Mouse (Mus musculus) midbrain, embryonic 14.5 days (tissue): ENCODE measurements around the gene Ccpg1os. TPM values are rescaled to one million over a fixed set of nuclear protein-coding genes. Genes with fewer than 3 reads are reported as not detected.

ENCODE experiments used
- ATAC-seq: fragments of 200-750 bp; cut with Nextera tagmentation; 2 replicates; pipeline ENCODE4 v1.8.0; 2017; ENCODE audit warnings: moderate number of reproducible peaks, moderate library complexity; ENCODE audit not compliant: low FRiP score, low TSS enrichment
- DNase-seq: peaks from one replicate; pipeline ENCODE4 v3.0.0-alpha.2; 2015
- H3K27ac ChIP-seq: fragments of 300-500 bp; sonication (generic); replicated peaks from 2 replicates; pipeline ENCODE4 v1.5.1; 2014; ENCODE audit warnings: mild to moderate bottlenecking, low read depth, low read length, moderate library complexity
- H3K27me3 ChIP-seq: fragments of 300-500 bp; sonication (generic); 2 replicates; pipeline ENCODE4 v1.6.1; 2014; ENCODE audit warnings: low read length, control low read depth, mixed read lengths; ENCODE audit not compliant: control insufficient read depth, insufficient read depth
- H3K36me3 ChIP-seq: fragments of 300-500 bp; sonication (generic); 2 replicates; pipeline ENCODE4 v1.6.1; 2014; ENCODE audit warnings: low read length, control low read depth; ENCODE audit not compliant: control insufficient read depth, insufficient read depth
- H3K4me1 ChIP-seq: fragments of 300-500 bp; sonication (generic); 2 replicates; pipeline ENCODE4 v1.6.1; 2014; ENCODE audit warnings: mild to moderate bottlenecking, antibody characterized with exemption, low read length, control low read depth; ENCODE audit not compliant: control insufficient read depth, insufficient read depth
- H3K4me2 ChIP-seq: fragments of 300-500 bp; sonication (generic); 2 replicates; pipeline ENCODE4 v1.6.1; 2014; ENCODE audit warnings: mild to moderate bottlenecking, low read length, moderate library complexity
- H3K4me3 ChIP-seq: fragments of 300-500 bp; sonication (generic); replicated peaks from 2 replicates; pipeline ENCODE4 v1.5.1; 2014; ENCODE audit warnings: low read depth, low read length
- H3K9ac ChIP-seq: fragments of 300-500 bp; sonication (generic); replicated peaks from 2 replicates; pipeline ENCODE4 v1.6.1; 2014; ENCODE audit warnings: mild to moderate bottlenecking, low read length, moderate library complexity
- H3K9me3 ChIP-seq: fragments of 300-500 bp; sonication (generic); 2 replicates; pipeline ENCODE4 v1.6.1; 2016; ENCODE audit warnings: low read length, control low read depth, mixed read lengths; ENCODE audit not compliant: control insufficient read depth
- WGBS: fragments of 180-500 bp; shearing (Covaris S2); extraction: QIAGEN DNeasy Blood & Tissue Kit; methylation state at CpG from one replicate; pipeline ENCODE4 v1.1.7; 2014; 5-methylcytosine and 5-hydroxymethylcytosine counted together
- microRNA-seq: library from miRNA; unstranded; fragments of <30 nt; microRNA quantifications from one replicate; pipeline ENCODE4, GENCODE M21; 2016
- polyA plus RNA-seq: library from polyadenylated mRNA; unstranded; fragments of >200 nt; fragmentation: Nextera tagmentation; extraction: Ambion mirVana; gene quantifications from 2 replicates; pipeline ENCODE4 v1.2.1, GENCODE M21; 2014

Ccpg1os gene
- polyA plus RNA-seq, 1 experiment from 2014 or later, result 20.8 TPM

- WGBS, result 76% methylated on average over 7 of the region's 7 CpGs
- H3K27me3 ChIP-seq, result no peaks in the 10 kb centered on the region
- H3K4me3 ChIP-seq, result no peak overlapping the region
- peaks cover 23% of the 10 kb centered on the region for H3K36me3 ChIP-seq
- ATAC-seq (no peak), DNase-seq (no peak)
- H3K9ac ChIP-seq, result no peak overlapping the region
- H3K9me3 ChIP-seq, result no peaks in the 10 kb centered on the region
- no peak overlapping the region for H3K4me2 ChIP-seq
- no peak overlapping the region for H3K27ac ChIP-seq
- no peaks in the 10 kb centered on the region for H3K4me1 ChIP-seq
Observed at GRCm38 (mm10) chr9:72949572-72949971, 35.6 kb downstream of the Ccpg1os start.

DNA sequence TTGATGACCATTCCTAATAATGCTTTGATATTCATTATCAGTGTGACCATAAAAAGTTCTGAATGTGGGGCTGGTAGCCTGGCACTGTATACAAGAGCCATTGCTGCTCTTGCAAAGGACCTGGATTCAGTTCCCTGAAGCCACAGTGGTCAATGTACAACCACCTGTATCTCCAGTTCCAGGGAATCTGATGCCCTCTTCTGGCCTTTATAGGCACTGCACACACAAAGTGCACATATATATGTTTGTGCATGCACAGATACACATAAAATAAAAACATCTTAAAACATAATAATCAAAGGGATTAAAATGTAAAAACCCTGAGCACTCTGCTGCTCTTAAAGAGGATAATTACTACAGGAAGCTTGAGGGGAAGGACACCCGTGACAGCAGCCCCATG lies 38.2 kb downstream of the Ccpg1os start:
- ATAC-seq (no peak), DNase-seq (no peak)
- no peak overlapping the region for H3K4me3 ChIP-seq
- peaks cover 24% of the 10 kb centered on the region for H3K36me3 ChIP-seq
- H3K9ac ChIP-seq, result no peak overlapping the region
- H3K27ac ChIP-seq, result no peak overlapping the region
- H3K4me1 ChIP-seq, result no peaks in the 10 kb centered on the region
- 97% methylated on average over 1 of the region's 1 CpGs for WGBS
- H3K9me3 ChIP-seq, result no peaks in the 10 kb centered on the region
- no peaks in the 10 kb centered on the region for H3K27me3 ChIP-seq
- no peak overlapping the region for H3K4me2 ChIP-seq

DNA sequence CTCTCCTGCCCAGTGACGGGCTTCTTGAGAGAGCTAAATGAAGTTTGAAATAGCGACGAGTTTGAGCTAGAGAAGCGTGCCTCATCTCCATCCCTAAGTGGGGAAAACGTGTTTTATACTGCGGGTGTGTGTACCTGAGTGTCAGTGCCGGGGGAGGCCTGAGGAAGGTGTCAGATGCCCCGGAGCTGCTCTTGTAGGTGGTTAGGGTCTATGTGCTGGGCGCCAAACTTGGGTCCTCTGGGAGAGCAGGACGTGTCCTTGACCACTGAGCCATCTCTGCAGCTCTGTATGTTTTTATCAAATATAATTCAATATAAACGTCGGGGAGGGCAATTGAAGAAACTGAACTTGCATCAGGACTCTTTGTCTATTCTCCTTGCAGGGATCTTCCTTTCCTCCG lies 40.9 kb downstream of the Ccpg1os start:
- WGBS, result 91% methylated on average over 13 of the region's 13 CpGs
- no peaks in the 10 kb centered on the region for H3K4me1 ChIP-seq
- no peak overlapping the region for H3K4me2 ChIP-seq
- ATAC-seq, result no peak
- H3K4me3 ChIP-seq, result no peak overlapping the region
- H3K27ac ChIP-seq, result no peak overlapping the region
- no peak overlapping the region for H3K9ac ChIP-seq
- DNase-seq, result no peak
- H3K9me3 ChIP-seq, result no peaks in the 10 kb centered on the region
- H3K27me3 ChIP-seq, result no peaks in the 10 kb centered on the region
- H3K36me3 ChIP-seq, result peaks cover 24% of the 10 kb centered on the region

DNA sequence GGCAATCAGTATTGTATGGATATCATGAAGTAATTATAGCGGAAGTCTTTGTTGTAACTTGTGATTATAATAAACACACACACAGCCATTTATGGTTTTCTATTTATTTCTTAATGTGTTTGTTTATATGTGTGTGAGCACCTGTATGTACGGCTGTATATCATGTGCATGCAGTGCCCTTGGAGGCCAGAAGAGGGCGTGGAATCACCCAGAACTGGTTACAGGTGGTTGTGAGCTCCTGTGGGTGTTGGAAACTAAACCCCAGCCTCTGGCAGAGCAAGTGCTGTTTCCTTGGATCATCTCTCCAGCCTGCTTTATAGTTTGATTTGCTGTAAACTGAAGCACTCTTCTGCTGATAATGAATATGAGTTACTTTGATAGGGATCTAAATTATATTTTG lies 41.8 kb downstream of the Ccpg1os start:
- Histone ChIP-seq H3K4me2 (no peak overlapping the region), H3K36me3 (peaks cover 24% of the 10 kb centered on the region), H3K27ac (no peak overlapping the region), H3K9me3 (no peaks in the 10 kb centered on the region), H3K27me3 (no peaks in the 10 kb centered on the region), H3K9ac (no peak overlapping the region), H3K4me1 (no peaks in the 10 kb centered on the region), H3K4me3 (no peak overlapping the region)
- WGBS, result 61% methylated on average over 3 of the region's 3 CpGs
- ATAC-seq (no peak), DNase-seq (no peak)

GRCm38 (mm10) chr9:72936301-72936700 lies 48.9 kb downstream of the Ccpg1os start:
- no peak overlapping the region for H3K4me3 ChIP-seq
- H3K36me3 ChIP-seq, result no peaks in the 10 kb centered on the region
- H3K4me2 ChIP-seq, result no peak overlapping the region
- WGBS, result 80% methylated on average over 2 of the region's 2 CpGs
- DNase-seq (no peak), ATAC-seq (no peak)
- no peak overlapping the region for H3K9ac ChIP-seq
- no peak overlapping the region for H3K27ac ChIP-seq
- H3K4me1 ChIP-seq, result no peaks in the 10 kb centered on the region
- no peaks in the 10 kb centered on the region for H3K27me3 ChIP-seq
- no peaks in the 10 kb centered on the region for H3K9me3 ChIP-seq

DNA sequence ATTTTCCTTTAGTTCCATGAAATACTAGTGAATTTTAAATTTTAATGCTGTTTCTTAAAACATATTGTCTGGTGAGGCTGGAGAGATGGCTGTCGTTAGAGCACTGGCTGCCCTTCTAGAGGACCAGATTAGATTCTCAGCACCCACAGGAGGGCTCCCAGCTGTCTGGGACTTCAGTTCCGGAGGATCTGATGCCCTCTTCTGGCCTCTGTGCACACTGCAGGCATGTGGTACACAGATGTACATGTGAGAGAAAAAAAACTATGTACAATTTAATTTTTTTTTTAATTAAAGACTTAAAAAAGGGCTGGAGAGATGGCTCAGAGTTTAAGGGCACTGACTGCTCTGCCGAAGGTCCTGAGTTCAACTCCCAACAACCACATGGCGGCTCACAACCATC lies 49.9 kb downstream of the Ccpg1os start:
- WGBS, result 88% methylated on average over 4 of the region's 4 CpGs
- no peak overlapping the region for H3K4me2 ChIP-seq

GRCm38 (mm10) chr9:72931166-72931790 lies 53.9 kb downstream of the Ccpg1os start:
- Histone ChIP-seq H3K9me3 (no peaks in the 10 kb centered on the region), H3K27ac (no peak overlapping the region), H3K4me3 (no peak overlapping the region), H3K36me3 (no peaks in the 10 kb centered on the region), H3K4me1 (peaks cover 6% of the 10 kb centered on the region), H3K9ac (no peak overlapping the region), H3K27me3 (no peaks in the 10 kb centered on the region), H3K4me2 (no peak overlapping the region)
- no peak for DNase-seq
- ATAC-seq, result no peak
- 83% methylated on average over 13 of the region's 13 CpGs for WGBS

More for the DNA sequence above, 49.9 kb downstream of the Ccpg1os start:
- ATAC-seq (no peak), DNase-seq (no peak)
- no peaks in the 10 kb centered on the region for H3K9me3 ChIP-seq
- no peaks in the 10 kb centered on the region for H3K27me3 ChIP-seq
- H3K4me3 ChIP-seq, result no peak overlapping the region
- H3K4me1 ChIP-seq, result no peaks in the 10 kb centered on the region
- H3K27ac ChIP-seq, result no peak overlapping the region
- no peak overlapping the region for H3K9ac ChIP-seq
- H3K36me3 ChIP-seq, result no peaks in the 10 kb centered on the region

Small RNA genes within 50 kb of the gene (microRNA-seq; reads per million reads assigned to microRNA genes)
- not detected for gene Gm27353

Other genes with a start within 250 kb of the Ccpg1os start
- gene Prtg, start 178.5 kb downstream of the Ccpg1os start, polyA plus RNA-seq, result 0.30 and 0.54 TPM in 2 replicates
- 15.5 and 16.3 TPM in 2 replicates for gene Pygo1, start 59.7 kb downstream of the Ccpg1os start, polyA plus RNA-seq
- gene Dyx1c1, start 26.6 kb downstream of the Ccpg1os start, polyA plus RNA-seq, result 1.7 and 1.8 TPM in 2 replicates
- gene Gm44503, start 26.5 kb downstream of the Ccpg1os start, polyA plus RNA-seq, result not detected in 2 replicates
- gene Ccpg1, start within 50 bp of the Ccpg1os start, polyA plus RNA-seq, result 28.4 and 44.1 TPM in 2 replicates
- 13.6 and 16.8 TPM in 2 replicates for gene Pigb, start 55.0 kb upstream of the Ccpg1os start, polyA plus RNA-seq
- gene Rab27a, start 59.5 kb upstream of the Ccpg1os start, polyA plus RNA-seq, result 0.74 and 1.0 TPM in 2 replicates
- gene Khdc3, start 116.5 kb upstream of the Ccpg1os start, polyA plus RNA-seq, result 0.23 and 0.24 TPM in 2 replicates
- gene Gm20509, start 117.1 kb upstream of the Ccpg1os start, polyA plus RNA-seq, result not detected in 2 replicates
- gene Rsl24d1, start 128.0 kb upstream of the Ccpg1os start, polyA plus RNA-seq, result 121 and 122 TPM in 2 replicates